ENCODE assay signal across 8 mouse cellular contexts in the genomic region with DNA sequence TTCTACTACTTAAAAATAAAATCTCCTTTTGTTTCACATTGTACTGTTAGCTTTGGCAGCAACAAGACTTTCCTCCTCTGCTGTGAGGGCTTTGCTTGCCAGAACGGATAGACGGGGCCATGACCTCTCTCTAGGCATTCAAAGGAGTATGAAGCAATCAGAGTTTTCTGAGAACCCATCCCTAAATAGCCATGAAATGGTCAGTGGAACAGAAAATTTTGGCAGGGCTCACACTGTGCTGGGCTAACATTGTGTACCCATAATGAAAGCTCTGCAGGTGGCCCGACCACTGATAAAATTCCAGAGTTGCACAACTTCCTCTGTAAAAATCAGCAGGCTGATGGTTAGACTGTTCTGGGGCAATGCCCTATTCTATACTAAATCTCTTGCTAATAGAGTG. TPM values are rescaled to one million over a fixed set of nuclear protein-coding genes. Genes with fewer than 3 reads are reported as not detected.
DNase-seq lines count a peak whose midpoint lies in the region; ATAC-seq and TF ChIP-seq lines count a peak whose summit lies in the region.

No protein-coding gene starts in this region.

- no peak overlapping the region for H3K4me3 ChIP-seq in heart, embryonic 13.5 days
- no peak overlapping the region for H3K4me3 ChIP-seq in lung, embryonic 14.5 days (ENCODE audit: low read depth, low read length)

- H3K4me2 ChIP-seq in heart, embryonic 13.5 days, result no peak overlapping the region
- no peak overlapping the region for H3K4me2 ChIP-seq in lung, embryonic 14.5 days

- H3K36me3 ChIP-seq in heart, embryonic 13.5 days, result no peaks in the 10 kb centered on the region
- H3K36me3 ChIP-seq in lung, embryonic 14.5 days (ENCODE audit: insufficient read depth), result no peaks in the 10 kb centered on the region

- peak; percentile 7 to 12 for DNase-seq in spleen, postnatal 36 days (ENCODE audit: low spot score in 2 of 2)
- DNase-seq in spleen, adult 12 weeks (ENCODE audit: low spot score), result no peak
- DNase-seq in fat pad, adult 2 months (ENCODE audit: extremely low read depth, low read depth, low spot score), result peak; percentile 98
- DNase-seq in kidney, postnatal 10 days, result peak; percentile 59
- DNase-seq in lung, embryonic 14.5 days, result peak; percentile 84
- peak; percentile 37 for DNase-seq in ovary, postnatal 36 days (ENCODE audit: low spot score)

- ATAC-seq in heart, embryonic 13.5 days (ENCODE audit: extremely low read depth, insufficient number of reproducible peaks, low FRiP score, low TSS enrichment), result peak; percentile 76; the same call in 1 of the 2 replicates
- ATAC-seq in lung, embryonic 14.5 days (ENCODE audit: insufficient read depth), result peak; percentile 93
- no peak for ATAC-seq in inflammation-experienced regulatory T-cells, adult 6 months

- H3K4me1 ChIP-seq in heart, embryonic 13.5 days, result peaks cover 40% of the 10 kb centered on the region
- 0 out of 2 replicates have a peak, but pooled peaks cover 3% of the 10 kb centered on the region for H3K4me1 ChIP-seq in lung, embryonic 14.5 days (ENCODE audit: insufficient read depth)

- no peaks in the 10 kb centered on the region for H3K9me3 ChIP-seq in heart, embryonic 13.5 days
- H3K9me3 ChIP-seq in lung, embryonic 14.5 days (ENCODE audit: low read depth, low read length), result no peaks in the 10 kb centered on the region

- no peak overlapping the region for H3K9ac ChIP-seq in heart, embryonic 13.5 days
- no peak overlapping the region for H3K9ac ChIP-seq in lung, embryonic 14.5 days

- 23% methylated on average over 3 of the region's 3 CpGs for WGBS in heart, embryonic 13.5 days
- 29% methylated on average over 3 of the region's 3 CpGs for WGBS in lung, embryonic 14.5 days

- peak overlapping the region; percentile 86 for H3K27ac ChIP-seq in heart, embryonic 13.5 days (replicated peaks)
- H3K27ac ChIP-seq in lung, embryonic 14.5 days (ENCODE audit: low read depth), result no peak overlapping the region

- no peaks in the 10 kb centered on the region for H3K27me3 ChIP-seq in heart, embryonic 13.5 days (replicated peaks)
- H3K27me3 ChIP-seq in lung, embryonic 14.5 days (ENCODE audit: insufficient read depth, low read length), result no peaks in the 10 kb centered on the region

- no peak for TF ChIP-seq CTCF in lung, embryonic 14.5 days (IDR thresholded peaks at IDR 0.05; ENCODE audit: low read depth)

RNA-seq across cellular contexts. Expression of a gene that starts 3.0 kb away (rescaled TPM):
- 0.79 and 1.3 TPM in 2 replicates for polyA plus RNA-seq in heart, embryonic 13.5 days (2015; fragmentation: Nextera tagmentation; extraction: Ambion mirVana)
- 0.89 and 1.1 TPM in 2 replicates for polyA plus RNA-seq in lung, embryonic 14.5 days (2014; fragmentation: Nextera tagmentation; extraction: Ambion mirVana)
- polyA plus RNA-seq in inflammation-experienced regulatory T-cells, adult 6 months (2017; shearing (Covaris generic)), result 1 to 10 TPM in 2 of 3 experiments, under 1 TPM in 1; 0.20 to 1.7 (median 1.4) TPM
